Mouse (Mus musculus): Measurements from ENCODE around the gene Zscan21.

Gene Zscan21

GRCm38 (mm10) chr5:138132425-138133064, 15.8 kb downstream of the Zscan21 start:
- no peak for DNase-seq

- DNase-seq = no peak
Measured at GRCm38 (mm10) chr5:138137257-138137656, 20.6 kb downstream of the Zscan21 start.

DNA sequence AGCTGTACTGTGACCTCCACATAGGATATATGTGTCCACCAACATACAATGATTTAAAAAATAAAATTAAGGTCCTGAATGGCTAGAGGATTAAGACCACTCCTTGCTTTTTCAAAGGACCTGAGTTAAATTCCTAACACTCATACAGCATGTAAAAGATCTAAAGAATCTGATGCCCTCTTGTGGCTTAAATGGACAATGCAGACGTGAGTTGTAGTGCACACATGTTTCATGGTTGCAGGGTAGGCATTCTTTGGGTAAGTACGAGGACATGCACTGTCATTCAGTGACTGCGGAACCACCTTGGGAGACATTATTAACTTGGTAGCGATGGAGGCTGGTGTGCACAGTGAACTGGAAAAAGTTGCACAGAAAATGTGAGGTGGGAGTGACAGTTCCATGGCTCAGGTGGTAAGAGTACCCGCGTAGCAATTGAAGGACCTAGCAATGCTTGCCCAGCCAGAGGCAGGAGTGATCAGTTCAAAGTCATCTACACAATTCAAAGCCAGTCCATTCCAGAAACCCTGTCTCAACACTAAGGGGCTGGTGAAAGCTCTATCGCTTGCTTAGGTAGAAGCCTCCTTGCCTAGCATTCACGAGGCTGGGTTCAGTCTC, 21.3 kb downstream of the Zscan21 start:
- peak; percentile 8 for DNase-seq

GRCm38 (mm10) chr5:138138585-138138984, 21.9 kb downstream of the Zscan21 start:
- no peak for DNase-seq

GRCm38 (mm10) chr5:138154390-138154789, 37.7 kb downstream of the Zscan21 start:
- DNase-seq = no peak

- peak; percentile 80 for DNase-seq
Measured at GRCm38 (mm10) chr5:138155443-138155976, 38.8 kb downstream of the Zscan21 start, which contains the start of gene Zfp113. Zfp113 (minus strand) TSS chr5:138155744.

- no peak for DNase-seq
Measured at GRCm38 (mm10) chr5:138160224-138160762, 43.6 kb downstream of the Zscan21 start.

DNA sequence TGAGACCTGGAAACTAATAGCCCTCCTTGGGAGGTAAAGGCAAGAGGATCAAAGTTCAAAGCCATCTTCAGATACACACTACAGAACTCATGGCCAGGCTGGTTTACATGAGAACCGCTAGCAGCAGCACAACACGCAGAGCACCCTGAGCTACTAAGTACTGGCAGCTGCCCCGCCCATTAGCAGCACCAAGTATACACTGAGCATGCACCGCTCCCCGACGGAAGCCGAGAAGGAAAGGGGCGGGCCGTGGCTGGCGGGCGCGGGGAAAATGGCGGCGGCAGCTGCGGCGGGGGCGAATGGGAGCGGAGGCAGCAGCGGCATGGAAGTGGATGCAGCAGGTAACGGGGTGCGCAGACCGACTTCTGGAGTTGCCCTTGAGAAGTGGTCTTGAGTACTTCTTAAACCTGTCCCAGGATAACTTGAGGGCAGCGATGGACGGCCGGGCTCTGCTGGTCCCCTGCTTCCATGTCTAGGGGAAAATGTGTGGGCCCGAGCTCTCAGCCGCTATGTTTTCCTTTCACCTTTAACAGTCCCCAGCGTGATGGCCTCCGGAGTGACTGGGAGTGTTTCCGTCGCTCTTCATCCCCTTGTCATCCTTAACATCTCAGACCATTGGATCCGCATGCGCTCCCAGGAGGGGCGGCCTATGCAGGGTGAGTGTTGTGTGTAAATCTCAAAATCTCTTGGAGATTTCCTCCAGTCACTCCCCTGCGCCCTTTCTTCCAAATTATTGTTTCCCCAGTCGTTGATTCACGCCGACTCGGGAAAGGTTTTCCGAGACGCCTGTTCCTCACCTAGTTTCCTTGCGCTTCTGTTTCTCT, 44.4 kb downstream of the Zscan21 start, which contains the start of gene Cops6:
Gene Cops6 (plus strand): TSS at position 230 of the 824 bp plus-strand sequence.
- peak; percentile 92 for DNase-seq

DNA sequence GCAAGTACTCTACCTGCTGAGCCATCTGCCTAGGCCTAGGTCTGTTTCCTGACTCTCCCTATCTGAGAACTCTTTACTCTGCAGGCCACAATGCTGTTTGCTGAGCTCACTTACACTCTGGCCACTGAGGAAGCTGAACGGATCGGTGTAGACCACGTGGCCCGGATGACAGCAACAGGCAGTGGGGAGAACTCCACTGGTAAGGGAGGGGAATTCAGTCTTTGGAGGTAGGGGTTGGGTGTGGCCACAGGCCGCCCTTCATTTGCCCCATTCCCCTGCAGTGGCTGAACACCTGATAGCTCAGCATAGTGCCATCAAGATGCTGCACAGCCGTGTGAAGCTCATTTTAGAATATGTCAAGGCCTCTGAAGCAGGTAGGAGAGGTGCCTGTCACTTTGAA, 46.3 kb downstream of the Zscan21 start:
- DNase-seq = no peak

DNA sequence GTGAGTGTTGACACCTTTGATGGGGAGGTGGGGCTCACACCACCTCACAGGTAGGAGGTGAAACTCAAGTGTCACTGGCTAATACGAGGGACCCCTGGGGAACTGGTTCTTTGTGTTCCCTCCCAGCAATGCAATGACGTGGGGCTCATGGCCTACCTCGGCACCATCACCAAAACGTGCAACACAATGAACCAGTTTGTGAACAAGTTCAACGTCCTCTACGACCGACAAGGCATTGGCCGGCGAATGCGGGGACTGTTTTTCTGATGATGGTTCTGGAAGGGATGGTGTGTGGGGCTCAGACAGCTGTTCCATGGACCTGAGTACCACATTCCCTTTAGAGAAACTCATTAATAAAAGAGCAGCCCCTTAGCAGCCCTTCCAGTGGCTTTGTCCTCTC, 46.9 kb downstream of the Zscan21 start:
- DNase-seq = no peak

GRCm38 (mm10) chr5:138165594-138165993, 48.9 kb downstream of the Zscan21 start:
- DNase-seq = no peak

DNA sequence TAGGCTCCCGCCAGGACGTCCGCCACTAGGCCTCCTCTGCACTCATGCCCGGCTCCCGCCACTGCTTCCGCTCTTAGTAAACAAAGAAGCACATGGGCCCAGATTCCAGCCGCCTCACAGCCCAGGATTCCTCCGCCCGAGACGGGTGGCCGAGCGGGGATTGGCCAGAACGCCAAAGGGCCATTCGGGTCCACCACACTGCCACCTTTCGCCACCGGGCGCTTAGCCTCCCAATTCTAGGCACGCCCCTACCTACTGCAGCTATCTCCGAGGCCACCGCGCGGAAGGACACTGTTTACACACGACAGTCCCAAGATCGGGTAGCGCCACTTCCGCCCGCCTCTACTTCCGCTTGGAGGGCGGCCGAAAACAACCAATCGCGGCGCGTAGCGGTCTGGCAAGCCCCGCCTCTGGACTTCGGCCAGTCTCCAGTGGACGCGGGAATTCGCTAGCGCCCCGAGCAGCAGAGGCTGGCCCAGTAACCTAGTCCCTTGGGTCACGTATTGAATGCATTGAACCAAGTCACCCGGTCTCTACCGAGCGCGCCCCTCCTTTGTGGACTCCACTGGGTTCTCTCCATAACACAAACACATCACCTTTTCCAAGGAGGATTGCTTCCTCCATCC, 54.3 kb downstream of the Zscan21 start:
- peak; percentile 97 for DNase-seq

GRCm38 (mm10) chr5:138171695-138172491, 55.2 kb downstream of the Zscan21 start, which contains the start of the genes Ap4m1 and Mcm7:
Ap4m1 (plus strand) TSS chr5:138172002.
Mcm7 (minus strand) TSS chr5:138172422.
- peak; percentile 96 for DNase-seq

DNA sequence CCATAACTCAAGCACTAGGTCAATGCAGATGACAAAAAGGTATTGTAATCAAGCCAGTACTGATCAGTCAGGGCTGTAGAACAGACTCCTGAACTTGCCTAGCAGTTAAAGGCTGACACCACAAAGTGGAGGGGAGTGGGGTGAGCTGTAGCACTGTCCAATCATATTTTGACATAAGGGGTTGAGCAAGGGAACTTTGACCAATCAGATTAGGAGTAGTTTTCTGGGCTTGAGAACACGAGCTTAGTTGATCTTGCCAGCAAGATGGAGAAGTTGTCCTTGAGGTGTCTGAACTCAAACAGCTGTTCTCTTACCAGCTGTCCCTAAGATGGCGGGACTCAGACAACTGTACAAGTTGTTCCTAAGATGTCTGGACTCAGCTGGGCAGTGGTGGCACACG, 56.5 kb downstream of the Zscan21 start:
- DNase-seq = no peak
